Mouse (Mus musculus): ENCODE results near the gene Nr2f2. TPM values are rescaled to one million over a fixed set of nuclear protein-coding genes. Genes with fewer than 3 reads are reported as not detected.
A peak's percentile ranks its signal among the peaks of the same experiment; 100 is the strongest.

Gene Nr2f2
- polyA plus RNA-seq, 1 experiment from 2014 or later, result 203 TPM

DNA sequence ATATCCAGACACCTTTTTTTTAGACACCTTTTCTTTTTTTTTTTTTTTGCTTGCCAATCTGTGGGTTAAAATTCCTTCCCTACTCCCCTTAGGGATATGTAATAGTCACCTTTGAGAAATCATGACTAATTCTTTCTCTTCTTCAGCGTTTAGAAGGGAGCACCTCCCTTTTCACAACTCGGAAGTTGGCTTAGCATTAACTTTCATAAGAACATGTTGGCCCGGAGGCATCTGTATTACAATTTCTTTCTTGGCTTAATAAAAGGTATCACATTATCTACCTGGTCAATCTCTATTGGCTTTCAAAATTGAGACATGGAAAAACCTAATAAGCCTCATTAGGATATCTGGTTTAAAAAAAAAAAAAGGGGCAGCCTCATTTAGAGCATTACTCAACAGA is 14.4 kb upstream of the Nr2f2 start:
- H3K9me3 ChIP-seq (replicated peaks; ENCODE audit: low read length), result no peaks in the 10 kb centered on the region
- 77% methylated on average over 3 of the region's 3 CpGs for WGBS
- no peaks in the 10 kb centered on the region for H3K27me3 ChIP-seq (ENCODE audit: insufficient read depth, low read length)
- H3K4me3 ChIP-seq (replicated peaks; ENCODE audit: low read depth, low read length), result no peak overlapping the region
- DNase-seq (ENCODE audit: low spot score) (no peak), ATAC-seq (replicated peaks; ENCODE audit: low FRiP score, low read depth) (no peak)
- H3K4me2 ChIP-seq (ENCODE audit: low read length), result no peak overlapping the region
- H3K9ac ChIP-seq (ENCODE audit: low read depth, low read length), result no peak overlapping the region
- no peak for TF ChIP-seq CTCF (IDR thresholded peaks at IDR 0.05; ENCODE audit: low read depth)
- H3K4me1 ChIP-seq (replicated peaks; ENCODE audit: insufficient read depth, low read length), result 0 out of 2 replicates have a peak, but pooled peaks cover 4% of the 10 kb centered on the region
- H3K36me3 ChIP-seq (ENCODE audit: insufficient read depth, low read length), result 0 out of 2 replicates have a peak, but pooled peaks cover 3% of the 10 kb centered on the region
- H3K27ac ChIP-seq, result no peak overlapping the region

GRCm38 (mm10) chr7:70380246-70380645 is 13.7 kb upstream of the Nr2f2 start:
- Histone ChIP-seq H3K9ac (ENCODE audit: low read depth, low read length) (no peak overlapping the region), H3K27ac (no peak overlapping the region), H3K36me3 (ENCODE audit: insufficient read depth, low read length) (0 out of 2 replicates have a peak, but pooled peaks cover 3% of the 10 kb centered on the region), H3K4me2 (ENCODE audit: low read length) (no peak overlapping the region), H3K4me1 (replicated peaks; ENCODE audit: insufficient read depth, low read length) (0 out of 2 replicates have a peak, but pooled peaks cover 4% of the 10 kb centered on the region), H3K4me3 (replicated peaks; ENCODE audit: low read depth, low read length) (no peak overlapping the region), H3K27me3 (ENCODE audit: insufficient read depth, low read length) (no peaks in the 10 kb centered on the region), H3K9me3 (replicated peaks; ENCODE audit: low read length) (no peaks in the 10 kb centered on the region)
- no peak for ATAC-seq (replicated peaks; ENCODE audit: low FRiP score, low read depth)
- WGBS, result 79% methylated on average over 3 of the region's 3 CpGs
- no peak for TF ChIP-seq CTCF (IDR thresholded peaks at IDR 0.05; ENCODE audit: low read depth)
- DNase-seq (ENCODE audit: low spot score), result no peak

DNA sequence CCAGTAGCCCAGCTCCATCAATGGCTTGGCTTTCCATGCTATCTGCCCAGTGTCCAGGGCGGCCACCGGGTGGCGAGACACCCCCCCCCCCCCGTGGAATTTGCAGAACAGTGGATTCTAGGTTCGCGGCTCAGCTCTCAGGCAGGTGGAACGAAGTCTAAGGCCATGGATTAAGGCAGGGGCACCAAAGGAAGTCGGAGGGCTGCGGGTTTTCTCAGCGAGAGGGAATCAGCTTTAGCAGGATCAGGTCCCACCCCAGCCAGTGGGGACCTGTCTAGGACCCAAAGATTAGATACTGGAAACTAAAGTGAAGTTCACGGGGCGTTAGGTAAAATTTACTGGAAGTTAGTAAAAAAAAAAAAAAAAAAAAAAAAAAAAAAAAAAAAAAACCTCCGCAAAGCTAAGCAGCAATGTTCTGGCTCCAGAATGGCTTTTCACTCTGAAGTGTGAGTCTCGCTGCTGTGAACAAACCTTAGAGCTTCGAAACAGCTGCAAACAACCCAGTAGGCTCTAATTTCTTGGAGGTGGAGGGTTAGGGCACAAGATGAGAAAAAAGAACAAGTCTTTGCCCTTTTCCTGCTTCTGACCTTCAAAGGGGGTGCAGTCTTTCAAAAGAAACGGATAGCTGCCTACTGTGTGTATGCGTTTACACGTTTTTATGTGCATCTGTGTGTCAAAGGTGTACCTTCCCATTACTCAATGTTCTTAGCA is 4.2 kb upstream of the Nr2f2 start:
- H3K27me3 ChIP-seq (ENCODE audit: insufficient read depth, low read length), result no peaks in the 10 kb centered on the region
- peak overlapping the region; percentile 97 for H3K27ac ChIP-seq
- H3K4me3 ChIP-seq (replicated peaks; ENCODE audit: low read depth, low read length), result peak overlapping the region; percentile 67
- peaks cover 15% of the 10 kb centered on the region for H3K4me1 ChIP-seq (replicated peaks; ENCODE audit: insufficient read depth, low read length)
- H3K4me2 ChIP-seq (ENCODE audit: low read length), result peak overlapping the region; percentile 82
- TF ChIP-seq CTCF (IDR thresholded peaks at IDR 0.05; ENCODE audit: low read depth), result 0 out of 2 replicates have a peak, but pooled peaks have one; percentile 2
- H3K9ac ChIP-seq (ENCODE audit: low read depth, low read length), result peak overlapping the region; percentile 90
- DNase-seq (ENCODE audit: low spot score) (peak; percentile 55), ATAC-seq (replicated peaks; ENCODE audit: low FRiP score, low read depth) (no peak)
- 9% methylated on average over 18 of the region's 18 CpGs for WGBS
- no peaks in the 10 kb centered on the region for H3K9me3 ChIP-seq (replicated peaks; ENCODE audit: low read length)
- no peaks in the 10 kb centered on the region for H3K36me3 ChIP-seq (ENCODE audit: insufficient read depth, low read length)

DNA sequence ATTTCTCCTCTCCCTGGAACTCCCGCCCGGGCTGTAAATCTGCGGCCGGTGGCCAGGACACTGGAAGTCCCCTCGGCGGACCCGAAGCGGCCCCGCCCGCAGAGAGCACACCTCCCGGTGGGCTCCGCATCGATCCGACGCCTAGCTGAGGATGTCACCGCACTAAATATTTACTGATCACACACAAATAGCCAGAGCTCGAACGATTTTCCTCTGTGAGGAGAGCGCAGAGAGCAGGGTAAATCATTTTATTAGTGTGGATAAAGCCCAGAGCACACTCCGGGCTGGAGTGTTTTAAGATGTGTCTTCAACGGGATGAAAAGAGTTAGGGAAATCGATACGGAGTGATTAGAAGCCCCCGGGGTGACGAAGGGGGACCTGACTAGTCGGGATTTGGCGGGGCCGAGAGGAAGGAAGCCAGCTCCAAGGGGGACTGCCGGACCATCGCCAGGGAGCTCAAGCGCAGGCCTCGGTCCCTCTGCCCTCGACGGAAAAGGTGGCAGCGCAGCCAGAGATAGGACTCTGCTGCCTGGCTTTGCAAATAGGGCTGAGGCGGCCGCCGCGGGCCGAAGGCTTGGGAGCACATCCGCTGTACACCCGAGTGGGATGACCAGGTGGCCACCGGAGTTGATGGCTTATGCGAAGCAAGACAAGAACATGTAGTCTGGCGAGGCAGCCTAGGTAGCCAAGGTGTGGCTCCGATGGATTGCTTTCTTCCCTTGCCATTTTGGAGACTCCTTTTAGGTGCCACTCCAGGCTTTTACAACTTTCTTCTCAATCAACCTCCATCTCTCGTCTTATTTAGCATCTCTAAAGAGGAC is 3.4 kb upstream of the Nr2f2 start:
- Histone ChIP-seq H3K4me3 (replicated peaks; ENCODE audit: low read depth, low read length) (peak overlapping the region; percentile 67), H3K4me1 (replicated peaks; ENCODE audit: insufficient read depth, low read length) (peaks cover 15% of the 10 kb centered on the region), H3K4me2 (ENCODE audit: low read length) (peak overlapping the region; percentile 82), H3K36me3 (ENCODE audit: insufficient read depth, low read length) (no peaks in the 10 kb centered on the region), H3K9ac (ENCODE audit: low read depth, low read length) (peak overlapping the region; percentile 90), H3K27me3 (ENCODE audit: insufficient read depth, low read length) (no peaks in the 10 kb centered on the region), H3K27ac (peak overlapping the region; percentile 97), H3K9me3 (replicated peaks; ENCODE audit: low read length) (no peaks in the 10 kb centered on the region)
- TF ChIP-seq CTCF (IDR thresholded peaks at IDR 0.05; ENCODE audit: low read depth), result no peak
- WGBS, result 2% methylated on average over 47 of the region's 47 CpGs
- ATAC-seq (replicated peaks; ENCODE audit: low FRiP score, low read depth) (peak; percentile 9; the same call in 1 of the 2 replicates), DNase-seq (ENCODE audit: low spot score) (peak; percentile 53)

DNA sequence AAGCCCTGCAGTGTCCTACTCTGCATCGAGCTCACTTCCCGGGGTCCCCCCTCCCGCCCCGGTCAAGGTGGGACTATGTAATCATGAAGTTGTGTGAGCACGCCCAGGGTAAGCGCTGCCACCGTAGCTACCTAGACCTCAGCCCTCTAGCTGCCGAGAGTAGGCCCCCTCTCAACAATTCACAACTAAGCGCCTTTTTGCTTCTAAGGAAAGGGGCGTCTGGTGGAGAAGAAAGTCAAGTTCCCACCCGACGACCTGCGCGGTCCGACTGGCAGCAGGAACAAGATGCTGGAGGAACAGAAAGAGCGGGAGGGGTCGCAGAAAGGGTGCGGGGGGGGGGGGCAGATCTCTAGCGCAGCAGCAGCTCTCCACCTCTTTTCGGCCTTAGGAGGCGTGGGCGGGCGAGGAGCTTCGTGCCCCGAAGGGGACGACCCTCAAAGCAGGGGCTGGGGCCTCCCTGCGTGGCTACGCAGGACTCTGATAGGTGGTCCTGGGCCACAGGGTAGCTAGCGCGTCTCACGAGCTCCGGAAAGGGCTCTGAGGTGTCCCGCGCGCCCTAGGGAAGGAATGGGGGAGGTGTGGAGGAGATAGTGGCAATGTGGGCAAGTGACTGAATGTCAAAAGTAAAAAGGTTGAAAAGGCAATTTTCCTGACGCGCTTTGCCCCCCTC is 2.7 kb upstream of the Nr2f2 start:
- Histone ChIP-seq H3K27ac (peak overlapping the region; percentile 97), H3K4me1 (replicated peaks; ENCODE audit: insufficient read depth, low read length) (peaks cover 15% of the 10 kb centered on the region), H3K27me3 (ENCODE audit: insufficient read depth, low read length) (no peaks in the 10 kb centered on the region), H3K4me3 (replicated peaks; ENCODE audit: low read depth, low read length) (peak overlapping the region; percentile 67), H3K9ac (ENCODE audit: low read depth, low read length) (peak overlapping the region; percentile 90), H3K4me2 (ENCODE audit: low read length) (peak overlapping the region; percentile 82), H3K9me3 (replicated peaks; ENCODE audit: low read length) (no peaks in the 10 kb centered on the region), H3K36me3 (ENCODE audit: insufficient read depth, low read length) (no peaks in the 10 kb centered on the region)
- no peak for TF ChIP-seq CTCF (IDR thresholded peaks at IDR 0.05; ENCODE audit: low read depth)
- WGBS, result 3% methylated on average over 36 of the region's 37 CpGs
- ATAC-seq (replicated peaks; ENCODE audit: low FRiP score, low read depth) (peak; percentile 71; the same call in 1 of the 2 replicates), DNase-seq (ENCODE audit: low spot score) (peak; percentile 76)

- 33% methylated on average over 4 of the region's 4 CpGs for WGBS
- DNase-seq (ENCODE audit: low spot score), result no peak
- Histone ChIP-seq H3K9me3 (replicated peaks; ENCODE audit: low read length) (no peaks in the 10 kb centered on the region), H3K4me3 (replicated peaks; ENCODE audit: low read depth, low read length) (peak overlapping the region; percentile 67), H3K27me3 (ENCODE audit: insufficient read depth, low read length) (no peaks in the 10 kb centered on the region), H3K4me2 (ENCODE audit: low read length) (peak overlapping the region; percentile 82), H3K27ac (peak overlapping the region; percentile 97), H3K9ac (ENCODE audit: low read depth, low read length) (peak overlapping the region; percentile 90), H3K4me1 (replicated peaks; ENCODE audit: insufficient read depth, low read length) (peaks cover 15% of the 10 kb centered on the region), H3K36me3 (ENCODE audit: insufficient read depth, low read length) (no peaks in the 10 kb centered on the region)
- no peak for ATAC-seq (replicated peaks; ENCODE audit: low FRiP score, low read depth)
- TF ChIP-seq CTCF (IDR thresholded peaks at IDR 0.05; ENCODE audit: low read depth), result no peak
Measured at GRCm38 (mm10) chr7:70368751-70369060, 2.2 kb upstream of the Nr2f2 start.

All from kidney, postnatal 0 days (tissue).